Mouse (Mus musculus) midbrain, postnatal 0 days (tissue): ENCODE data around the gene Gtpbp1. TPM values are rescaled to one million over a fixed set of nuclear protein-coding genes. Genes with fewer than 3 reads are reported as not detected.
A peak's percentile ranks its signal among the peaks of the same experiment; 100 is the strongest.

Experiments used
- ATAC-seq: fragments of 200-750 bp; cut with Nextera tagmentation; 2 replicates; pipeline ENCODE4 v1.8.0; 2017; ENCODE audit warnings: moderate number of reproducible peaks, mild to moderate bottlenecking, moderate TSS enrichment, moderate library complexity; ENCODE audit not compliant: low FRiP score
- DNase-seq: peaks from one replicate; pipeline ENCODE4 v3.0.0-alpha.2; 2015; ENCODE audit warnings: low spot score
- H3K27ac ChIP-seq: fragments of 300-500 bp; sonication (generic); 2 replicates; pipeline ENCODE4 v1.5.1; 2014; ENCODE audit warnings: low read depth, mild to moderate bottlenecking, low read length, mixed read lengths
- H3K27me3 ChIP-seq: fragments of 300-500 bp; sonication (generic); 2 replicates; pipeline ENCODE4 v1.6.1; 2014; ENCODE audit warnings: low read length, control low read depth, mixed read lengths; ENCODE audit not compliant: insufficient read depth
- H3K36me3 ChIP-seq: fragments of 300-500 bp; sonication (generic); 2 replicates; pipeline ENCODE4 v1.6.1; 2014; ENCODE audit warnings: low read length, control low read depth, mixed read lengths; ENCODE audit not compliant: insufficient read depth
- H3K4me1 ChIP-seq: fragments of 300-500 bp; sonication (generic); 2 replicates; pipeline ENCODE4 v1.6.1; 2014; ENCODE audit warnings: mild to moderate bottlenecking, control low read depth, antibody characterized with exemption, low read length, mixed read lengths; ENCODE audit not compliant: insufficient read depth
- H3K4me2 ChIP-seq: fragments of 300-500 bp; sonication (generic); 2 replicates; pipeline ENCODE4 v1.6.1; 2014; ENCODE audit warnings: low read depth, mild to moderate bottlenecking, low read length, mixed read lengths; ENCODE audit not compliant: poor library complexity, severe bottlenecking
- H3K4me3 ChIP-seq: fragments of 300-500 bp; sonication (generic); 2 replicates; pipeline ENCODE4 v1.5.1; 2014; ENCODE audit warnings: low read depth, mild to moderate bottlenecking, low read length, moderate library complexity
- H3K9ac ChIP-seq: fragments of 300-500 bp; sonication (generic); replicated peaks from 2 replicates; pipeline ENCODE4 v1.6.1; 2014; ENCODE audit warnings: mild to moderate bottlenecking, low read length, moderate library complexity, mixed read lengths; ENCODE audit not compliant: poor library complexity, severe bottlenecking
- H3K9me3 ChIP-seq: fragments of 300-500 bp; sonication (generic); 2 replicates; pipeline ENCODE4 v1.6.1; 2016; ENCODE audit warnings: low read length, control low read depth
- CTCF ChIP-seq: IDR thresholded peaks from 2 replicates; pipeline ENCODE4 v1.5.1; 2016; ENCODE audit warnings: antibody characterized with exemption, mild to moderate bottlenecking
- WGBS: fragments of 180-500 bp; shearing (Covaris S2); extraction: QIAGEN DNeasy Blood & Tissue Kit; methylation state at CpG from one replicate; pipeline ENCODE4 v1.1.7; 2014; 5-methylcytosine and 5-hydroxymethylcytosine counted together
- polyA plus RNA-seq: library from polyadenylated mRNA; unstranded; fragments of >200 nt; fragmentation: Nextera tagmentation; extraction: Ambion mirVana; gene quantifications from 2 replicates; pipeline ENCODE4 v1.2.1, GENCODE M21; 2015
- total RNA-seq: library from RNA; depleted of rRNA; stranded (reverse); fragments of >200 nt; gene quantifications from 2 replicates; pipeline ENCODE4 v1.2.3, GENCODE M21; 2014

The Gtpbp1 gene
- total and polyA plus RNA-seq, 2 experiments from 2014 or later, result 40.0 to 99.3 TPM

- WGBS, result 86% methylated on average over 14 of the region's 14 CpGs
- ATAC-seq (no peak), DNase-seq (no peak)
- Histone ChIP-seq H3K27me3 (no peaks in the 10 kb centered on the region), H3K4me2 (no peak overlapping the region), H3K4me1 (peaks cover 4% of the 10 kb centered on the region; the same call in 1 of the 2 replicates), H3K4me3 (no peak overlapping the region), H3K27ac (no peak overlapping the region), H3K36me3 (no peaks in the 10 kb centered on the region), H3K9me3 (no peaks in the 10 kb centered on the region), H3K9ac (no peak overlapping the region; the same call in 1 of the 2 replicates)
- no peak for TF ChIP-seq CTCF
These were observed 34.2 kb upstream of the Gtpbp1 start for GRCm38 (mm10) chr15:79656451-79656850.

GRCm38 (mm10) chr15:79657837-79658530 is 32.7 kb upstream of the Gtpbp1 start:
- no peaks in the 10 kb centered on the region for H3K9me3 ChIP-seq
- peak overlapping the region; percentile 88 for H3K4me3 ChIP-seq
- peak; percentile 72 for TF ChIP-seq CTCF
- H3K27me3 ChIP-seq, result no peaks in the 10 kb centered on the region
- peak overlapping the region; percentile 87 for H3K9ac ChIP-seq
- H3K27ac ChIP-seq, result peak overlapping the region; percentile 99
- DNase-seq (peak; percentile 93), ATAC-seq (no peak)
- H3K4me2 ChIP-seq, result peak overlapping the region; percentile 73
- WGBS, result 3% methylated on average over 16 of the region's 16 CpGs
- H3K4me1 ChIP-seq, result peaks cover 4% of the 10 kb centered on the region; the same call in 1 of the 2 replicates
- no peaks in the 10 kb centered on the region; the same call in 1 of the 2 replicates for H3K36me3 ChIP-seq

- peak within 1 kb of the TSS; percentile 87 for H3K9ac ChIP-seq
- no peak for TF ChIP-seq CTCF
- H3K27ac ChIP-seq, result peak within 1 kb of the TSS; percentile 99
- WGBS, result under 1% methylated on average over 55 of the region's 55 CpGs
- H3K4me1 ChIP-seq, result peaks cover 4% of the 10 kb centered on the region; the same call in 1 of the 2 replicates
- H3K4me2 ChIP-seq, result peak within 1 kb of the TSS; percentile 73
- peak; percentile 96 for DNase-seq
- H3K9me3 ChIP-seq, result no peaks in the 10 kb centered on the region
- ATAC-seq, result peak; percentile 84
- no peaks in the 10 kb centered on the region; the same call in 1 of the 2 replicates for H3K36me3 ChIP-seq
- H3K27me3 ChIP-seq, result no peaks in the 10 kb centered on the region
- H3K4me3 ChIP-seq, result peak within 1 kb of the TSS; percentile 88
These were observed 31.9 kb upstream of the Gtpbp1 start, which contains the start of the genes Fam227a and Cby1 for GRCm38 (mm10) chr15:79658531-79659375. Fam227a (minus strand) TSS chr15:79658956. Cby1 (plus strand) TSS chr15:79659199.

- ATAC-seq, result no peak
- DNase-seq, result no peak
- 77% methylated on average over 4 of the region's 4 CpGs for WGBS
These were observed 28.8 kb upstream of the Gtpbp1 start for GRCm38 (mm10) chr15:79661852-79662251.

GRCm38 (mm10) chr15:79664666-79665065 is 26.0 kb upstream of the Gtpbp1 start:
- WGBS, result 94% methylated on average over 8 of the region's 8 CpGs
- TF ChIP-seq CTCF, result no peak
- no peaks in the 10 kb centered on the region for H3K27me3 ChIP-seq

More at GRCm38 (mm10) chr15:79661852-79662251, 28.8 kb upstream of the Gtpbp1 start:
- peaks cover 13% of the 10 kb centered on the region for H3K36me3 ChIP-seq
- TF ChIP-seq CTCF, result peak; percentile 57
- no peaks in the 10 kb centered on the region for H3K9me3 ChIP-seq
- peaks cover 4% of the 10 kb centered on the region; the same call in 1 of the 2 replicates for H3K4me1 ChIP-seq
- H3K4me2 ChIP-seq, result no peak overlapping the region
- no peak overlapping the region for H3K9ac ChIP-seq
- H3K27me3 ChIP-seq, result no peaks in the 10 kb centered on the region
- H3K27ac ChIP-seq, result no peak overlapping the region
- no peak overlapping the region for H3K4me3 ChIP-seq

More at GRCm38 (mm10) chr15:79664666-79665065, 26.0 kb upstream of the Gtpbp1 start:
- H3K4me1 ChIP-seq, result peaks cover 1% of the 10 kb centered on the region; the same call in 1 of the 2 replicates
- no peak for ATAC-seq
- no peak overlapping the region for H3K4me3 ChIP-seq
- no peak overlapping the region for H3K4me2 ChIP-seq
- H3K9ac ChIP-seq, result no peak overlapping the region
- DNase-seq, result no peak
- H3K9me3 ChIP-seq, result no peaks in the 10 kb centered on the region
- H3K27ac ChIP-seq, result no peak overlapping the region
- H3K36me3 ChIP-seq, result peaks cover 19% of the 10 kb centered on the region
